Mouse (Mus musculus) embryonic facial prominence, embryonic 15.5 days (tissue): Measurements from ENCODE around the gene Carmil2. TPM values are rescaled to one million over a fixed set of nuclear protein-coding genes. Genes with fewer than 3 reads are reported as not detected.

Experiments used
- ATAC-seq: fragments of 200-750 bp; cut with Nextera tagmentation; 2 replicates; pipeline ENCODE4 v1.8.0; 2017; ENCODE audit warnings: low read depth, moderate TSS enrichment; ENCODE audit not compliant: insufficient number of reproducible peaks, low FRiP score, low TSS enrichment
- H3K27ac ChIP-seq: fragments of 300-500 bp; sonication (generic); replicated peaks from 2 replicates; pipeline ENCODE4 v1.5.1; 2015; ENCODE audit warnings: mild to moderate bottlenecking, inconsistent platforms
- H3K27me3 ChIP-seq: fragments of 300-500 bp; sonication (generic); 2 replicates; pipeline ENCODE4 v1.6.1; 2015; ENCODE audit warnings: inconsistent platforms
- H3K36me3 ChIP-seq: fragments of 300-500 bp; sonication (generic); 2 replicates; pipeline ENCODE4 v1.6.1; 2015; ENCODE audit warnings: mild to moderate bottlenecking, inconsistent platforms
- H3K4me1 ChIP-seq: fragments of 300-500 bp; sonication (generic); 2 replicates; pipeline ENCODE4 v1.6.1; 2015; ENCODE audit warnings: inconsistent platforms
- H3K4me2 ChIP-seq: fragments of 300-500 bp; sonication (generic); replicated peaks from 2 replicates; pipeline ENCODE4 v1.6.1; 2015; ENCODE audit warnings: mild to moderate bottlenecking, inconsistent platforms
- H3K4me3 ChIP-seq: fragments of 300-500 bp; sonication (generic); replicated peaks from 2 replicates; pipeline ENCODE4 v1.5.1; 2015; ENCODE audit warnings: mild to moderate bottlenecking, inconsistent platforms
- H3K9ac ChIP-seq: fragments of 300-500 bp; sonication (generic); 2 replicates; pipeline ENCODE4 v1.6.1; 2015; ENCODE audit warnings: inconsistent platforms
- H3K9me3 ChIP-seq: fragments of 300-500 bp; sonication (generic); replicated peaks from 2 replicates; pipeline ENCODE4 v1.6.1; 2016; ENCODE audit warnings: inconsistent platforms
- WGBS: fragments of 180-500 bp; shearing (Covaris S2); methylation state at CpG from one replicate; pipeline ENCODE4 v1.1.7; 2015; 5-methylcytosine and 5-hydroxymethylcytosine counted together
- polyA plus RNA-seq: library from polyadenylated mRNA; unstranded; fragments of >200 nt; fragmentation: Nextera tagmentation; extraction: Ambion mirVana; gene quantifications from 2 replicates; pipeline ENCODE4 v1.2.1, GENCODE M21; 2015

Gene Carmil2
- polyA plus RNA-seq, 1 experiment from 2014 or later: 1.0 TPM

- Histone ChIP-seq H3K4me1 (peaks cover 8% of the 10 kb centered on the region; the same call in 1 of the 2 replicates), H3K4me3 (no peak overlapping the region), H3K27me3 (no peaks in the 10 kb centered on the region), H3K36me3 (peaks cover 33% of the 10 kb centered on the region), H3K4me2 (no peak overlapping the region), H3K9me3 (no peaks in the 10 kb centered on the region), H3K27ac (no peak overlapping the region), H3K9ac (no peak overlapping the region)
- WGBS: 55% methylated on average over 6 of the region's 6 CpGs
- no peak for ATAC-seq
Measured at GRCm38 (mm10) chr8:105686551-105686950, 477 bp downstream of the Carmil2 start.

- Histone ChIP-seq H3K4me3 (no peak overlapping the region), H3K27ac (no peak overlapping the region), H3K27me3 (no peaks in the 10 kb centered on the region), H3K4me2 (no peak overlapping the region), H3K9me3 (no peaks in the 10 kb centered on the region), H3K9ac (no peak overlapping the region), H3K4me1 (peaks cover 8% of the 10 kb centered on the region; the same call in 1 of the 2 replicates), H3K36me3 (peaks cover 23% of the 10 kb centered on the region)
- ATAC-seq: no peak
- WGBS: 59% methylated on average over 8 of the region's 8 CpGs
Measured at GRCm38 (mm10) chr8:105687512-105687911, 1.4 kb downstream of the Carmil2 start.

- 64% methylated on average over 14 of the region's 14 CpGs for WGBS
- H3K4me3 ChIP-seq: no peak overlapping the region
- H3K27me3 ChIP-seq: no peaks in the 10 kb centered on the region
- H3K27ac ChIP-seq: no peak overlapping the region
- no peaks in the 10 kb centered on the region for H3K9me3 ChIP-seq
- ATAC-seq: no peak
- H3K4me1 ChIP-seq: peaks cover 8% of the 10 kb centered on the region; the same call in 1 of the 2 replicates
- H3K36me3 ChIP-seq: peaks cover 15% of the 10 kb centered on the region
- H3K4me2 ChIP-seq: no peak overlapping the region
- H3K9ac ChIP-seq: no peak overlapping the region
Measured at GRCm38 (mm10) chr8:105688242-105688752, 2.2 kb downstream of the Carmil2 start.

- H3K4me3 ChIP-seq: no peak overlapping the region
- H3K4me2 ChIP-seq: no peak overlapping the region
- no peak for ATAC-seq
- no peak overlapping the region for H3K27ac ChIP-seq
- H3K9me3 ChIP-seq: no peaks in the 10 kb centered on the region
- no peak overlapping the region for H3K9ac ChIP-seq
- H3K4me1 ChIP-seq: peaks cover 18% of the 10 kb centered on the region
- 0 out of 2 replicates have a peak, but pooled peaks cover 4% of the 10 kb centered on the region for H3K36me3 ChIP-seq
- 59% methylated on average over 35 of the region's 35 CpGs for WGBS
- H3K27me3 ChIP-seq: 0 out of 2 replicates have a peak, but pooled peaks cover 4% of the 10 kb centered on the region
Measured at GRCm38 (mm10) chr8:105689256-105689982, 3.3 kb downstream of the Carmil2 start.

- Histone ChIP-seq H3K27ac (no peak overlapping the region), H3K36me3 (no peaks in the 10 kb centered on the region), H3K27me3 (0 out of 2 replicates have a peak, but pooled peaks cover 4% of the 10 kb centered on the region), H3K9ac (no peak overlapping the region), H3K4me2 (no peak overlapping the region), H3K4me3 (no peak overlapping the region), H3K9me3 (no peaks in the 10 kb centered on the region), H3K4me1 (peaks cover 19% of the 10 kb centered on the region)
- 86% methylated on average over 9 of the region's 9 CpGs for WGBS
- no peak for ATAC-seq
Measured at GRCm38 (mm10) chr8:105689983-105690360, 3.9 kb downstream of the Carmil2 start.

GRCm38 (mm10) chr8:105690978-105691377 is 4.9 kb downstream of the Carmil2 start:
- H3K27me3 ChIP-seq: 0 out of 2 replicates have a peak, but pooled peaks cover 4% of the 10 kb centered on the region
- no peak overlapping the region for H3K4me2 ChIP-seq
- no peak overlapping the region for H3K27ac ChIP-seq
- no peaks in the 10 kb centered on the region for H3K9me3 ChIP-seq
- H3K36me3 ChIP-seq: no peaks in the 10 kb centered on the region
- ATAC-seq: no peak
- H3K4me1 ChIP-seq: peaks cover 15% of the 10 kb centered on the region
- H3K9ac ChIP-seq: no peak overlapping the region
- 77% methylated on average over 14 of the region's 14 CpGs for WGBS
- H3K4me3 ChIP-seq: no peak overlapping the region

- Histone ChIP-seq H3K4me2 (no peak overlapping the region), H3K9me3 (no peaks in the 10 kb centered on the region), H3K27ac (no peak overlapping the region), H3K4me1 (peaks cover 11% of the 10 kb centered on the region), H3K36me3 (peaks cover 7% of the 10 kb centered on the region), H3K27me3 (0 out of 2 replicates have a peak, but pooled peaks cover 4% of the 10 kb centered on the region), H3K9ac (no peak overlapping the region), H3K4me3 (no peak overlapping the region)
- WGBS: 91% methylated on average over 11 of the region's 11 CpGs
- ATAC-seq: no peak
Measured at GRCm38 (mm10) chr8:105692449-105693182, 6.5 kb downstream of the Carmil2 start.

- WGBS: 5% methylated on average over 19 of the region's 30 CpGs
- peak; percentile 31; the same call in 1 of the 2 replicates for ATAC-seq
- H3K4me2 ChIP-seq: peak overlapping the region; percentile 97
Measured at GRCm38 (mm10) chr8:105693648-105694047, 7.6 kb downstream of the Carmil2 start.

GRCm38 (mm10) chr8:105694051-105694799 is 8.2 kb downstream of the Carmil2 start:
- H3K9ac ChIP-seq: no peak overlapping the region; the same call in 1 of the 2 replicates
- H3K27ac ChIP-seq: no peak overlapping the region
- H3K4me3 ChIP-seq: peak overlapping the region; percentile 49
- peak overlapping the region; percentile 97 for H3K4me2 ChIP-seq
- H3K27me3 ChIP-seq: 0 out of 2 replicates have a peak, but pooled peaks cover 4% of the 10 kb centered on the region
- ATAC-seq: no peak
- peaks cover 21% of the 10 kb centered on the region for H3K36me3 ChIP-seq
- no peaks in the 10 kb centered on the region for H3K9me3 ChIP-seq
- peaks cover 11% of the 10 kb centered on the region for H3K4me1 ChIP-seq
- WGBS: 9% methylated on average over 40 of the region's 40 CpGs

More at GRCm38 (mm10) chr8:105693648-105694047, 7.6 kb downstream of the Carmil2 start:
- no peak overlapping the region for H3K27ac ChIP-seq
- peaks cover 18% of the 10 kb centered on the region for H3K36me3 ChIP-seq
- H3K9ac ChIP-seq: no peak overlapping the region; the same call in 1 of the 2 replicates
- no peaks in the 10 kb centered on the region for H3K9me3 ChIP-seq
- H3K4me3 ChIP-seq: peak overlapping the region; percentile 49
- 0 out of 2 replicates have a peak, but pooled peaks cover 4% of the 10 kb centered on the region for H3K27me3 ChIP-seq
- H3K4me1 ChIP-seq: peaks cover 11% of the 10 kb centered on the region

GRCm38 (mm10) chr8:105695080-105695780 is 9.2 kb downstream of the Carmil2 start:
- H3K36me3 ChIP-seq: peaks cover 21% of the 10 kb centered on the region
- no peak for ATAC-seq
- 78% methylated on average over 30 of the region's 30 CpGs for WGBS
- no peaks in the 10 kb centered on the region for H3K9me3 ChIP-seq
- no peak overlapping the region for H3K4me2 ChIP-seq
- H3K27me3 ChIP-seq: 0 out of 2 replicates have a peak, but pooled peaks cover 4% of the 10 kb centered on the region
- H3K4me1 ChIP-seq: peaks cover 22% of the 10 kb centered on the region
- H3K9ac ChIP-seq: no peak overlapping the region
- H3K27ac ChIP-seq: no peak overlapping the region
- no peak overlapping the region for H3K4me3 ChIP-seq
